Mouse (Mus musculus): ENCODE results near the gene Ptov1. TPM values are rescaled to one million over a fixed set of nuclear protein-coding genes. Genes with fewer than 3 reads are reported as not detected.

The Ptov1 gene
- total and polyA plus RNA-seq, 3 experiments, result 227 to 492 (median 227) TPM

- no peak for DNase-seq
These were observed 54.5 kb downstream of the Ptov1 start for GRCm38 (mm10) chr7:44814952-44815553.

GRCm38 (mm10) chr7:44814423-44814822, 55.2 kb downstream of the Ptov1 start:
- DNase-seq, result no peak

GRCm38 (mm10) chr7:44813985-44814384, 55.6 kb downstream of the Ptov1 start:
- DNase-seq, result no peak

Small RNA genes within 50 kb of the gene (microRNA-seq; reads per million reads assigned to microRNA genes)
- gene Mir707, result 0 reads per million in 2 experiments

Other genes starting within 250 kb of the Ptov1 start
- 1 to 10 TPM; 3.2 to 5.6 TPM for gene Myh14, start 198.9 kb downstream of the Ptov1 start, total RNA-seq (2021)
- gene Myh14, start 198.9 kb downstream of the Ptov1 start, polyA plus RNA-seq (2012; rRNA removed), result 1.2 and 1.7 TPM in 2 replicates
- not detected for gene Izumo2, start 161.0 kb downstream of the Ptov1 start, total RNA-seq (2021)
- gene Izumo2, start 161.0 kb downstream of the Ptov1 start, polyA plus RNA-seq (2012; rRNA removed), result not detected in 2 replicates
- 10 to 100 TPM; 49.2 to 61.1 TPM for gene Vrk3, start 121.4 kb downstream of the Ptov1 start, total RNA-seq (2021)
- gene Vrk3, start 121.4 kb downstream of the Ptov1 start, polyA plus RNA-seq (2012; rRNA removed), result 44.1 and 48.4 TPM in 2 replicates
- under 1 TPM; 0.41 to 0.43 TPM for gene Zfp473, start 118.7 kb downstream of the Ptov1 start, total RNA-seq (2021)
- 0.01 and 0.07 TPM in 2 replicates for gene Zfp473, start 118.7 kb downstream of the Ptov1 start, polyA plus RNA-seq (2012; rRNA removed)
- 10 to 100 TPM; 33.2 to 54.7 TPM for gene Nup62, start 53.7 kb downstream of the Ptov1 start, total RNA-seq (2021)
- 83.6 and 92.2 TPM in 2 replicates for gene Nup62, start 53.7 kb downstream of the Ptov1 start, polyA plus RNA-seq (2012; rRNA removed)
- 1 to 10 TPM; 1.6 to 1.8 TPM for gene Il4i1, start 53.4 kb downstream of the Ptov1 start, total RNA-seq (2021)
- 2.6 and 3.0 TPM in 2 replicates for gene Il4i1, start 53.4 kb downstream of the Ptov1 start, polyA plus RNA-seq (2012; rRNA removed)
- gene Atf5, start 53.1 kb downstream of the Ptov1 start, total RNA-seq (2021), result 100 to 1,000 TPM; 136 to 166 TPM
- 494 and 666 TPM in 2 replicates for gene Atf5, start 53.1 kb downstream of the Ptov1 start, polyA plus RNA-seq (2012; rRNA removed)
- 100 to 1,000 TPM; 117 TPM for gene Akt1s1, start 20.8 kb downstream of the Ptov1 start, total RNA-seq (2021)
- 650 and 890 TPM in 2 replicates for gene Akt1s1, start 20.8 kb downstream of the Ptov1 start, polyA plus RNA-seq (2012; rRNA removed)
- 10 to 100 TPM; 51.0 to 72.6 TPM for gene Tbc1d17, start 20.7 kb downstream of the Ptov1 start, total RNA-seq (2021)
- gene Tbc1d17, start 20.7 kb downstream of the Ptov1 start, polyA plus RNA-seq (2012; rRNA removed), result 180 and 223 TPM in 2 replicates
- gene Pnkp, start 12.6 kb downstream of the Ptov1 start, total RNA-seq (2021), result 10 to 100 TPM; 36.3 to 42.8 TPM
- 79.5 and 90.0 TPM in 2 replicates for gene Pnkp, start 12.6 kb downstream of the Ptov1 start, polyA plus RNA-seq (2012; rRNA removed)
- 100 to 1,000 TPM in 1 of 2 experiments, 10 to 100 TPM in 1; 80.8 to 105 TPM for gene Med25, start 22.9 kb upstream of the Ptov1 start, total RNA-seq (2021)
- gene Med25, start 22.9 kb upstream of the Ptov1 start, polyA plus RNA-seq (2012; rRNA removed), result 635 and 723 TPM in 2 replicates
- 10 to 100 TPM; 24.2 to 28.0 TPM for gene Fuz, start 26.3 kb upstream of the Ptov1 start, total RNA-seq (2021)
- 203 and 213 TPM in 2 replicates for gene Fuz, start 26.3 kb upstream of the Ptov1 start, polyA plus RNA-seq (2012; rRNA removed)
- gene Ap2a1, start 59.7 kb upstream of the Ptov1 start, total RNA-seq (2021), result 100 to 1,000 TPM in 1 of 2 experiments, 10 to 100 TPM in 1; 86.3 to 105 TPM
- 119 and 121 TPM in 2 replicates for gene Ap2a1, start 59.7 kb upstream of the Ptov1 start, polyA plus RNA-seq (2012; rRNA removed)
- not detected for gene Tsks, start 73.4 kb upstream of the Ptov1 start, total RNA-seq (2021)
- gene Tsks, start 73.4 kb upstream of the Ptov1 start, polyA plus RNA-seq (2012; rRNA removed), result 0.13 and 0.31 TPM in 2 replicates
- gene Cpt1c, start 105.1 kb upstream of the Ptov1 start, total RNA-seq (2021), result 10 to 100 TPM in 1 of 2 experiments, 1 to 10 TPM in 1; 7.3 to 13.5 TPM
- 29.6 and 37.5 TPM in 2 replicates for gene Cpt1c, start 105.1 kb upstream of the Ptov1 start, polyA plus RNA-seq (2012; rRNA removed)
- gene Prmt1, start 116.8 kb upstream of the Ptov1 start, total RNA-seq (2021), result 100 to 1,000 TPM; 166 to 234 TPM
- 101 and 122 TPM in 2 replicates for gene Prmt1, start 116.8 kb upstream of the Ptov1 start, polyA plus RNA-seq (2012; rRNA removed)
- 100 to 1,000 TPM; 105 to 130 TPM for gene Irf3, start 127.9 kb upstream of the Ptov1 start, total RNA-seq (2021)
- gene Irf3, start 127.9 kb upstream of the Ptov1 start, polyA plus RNA-seq (2012; rRNA removed), result 93.3 and 98.1 TPM in 2 replicates
- 10 to 100 TPM; 20.1 to 20.3 TPM for gene Bcl2l12, start 128.9 kb upstream of the Ptov1 start, total RNA-seq (2021)
- 40.4 and 50.3 TPM in 2 replicates for gene Bcl2l12, start 128.9 kb upstream of the Ptov1 start, polyA plus RNA-seq (2012; rRNA removed)
- 10 to 100 TPM; 72.0 to 83.7 TPM for gene Scaf1, start 146.6 kb upstream of the Ptov1 start, total RNA-seq (2021)
- 117 and 121 TPM in 2 replicates for gene Scaf1, start 146.6 kb upstream of the Ptov1 start, polyA plus RNA-seq (2012; rRNA removed)
- gene Rras, start 148.2 kb upstream of the Ptov1 start, total RNA-seq (2021), result 100 to 1,000 TPM in 1 of 2 experiments, 10 to 100 TPM in 1; 93.7 to 118 TPM
- 161 and 176 TPM in 2 replicates for gene Rras, start 148.2 kb upstream of the Ptov1 start, polyA plus RNA-seq (2012; rRNA removed)
- 10 to 100 TPM; 40.2 to 49.7 TPM for gene Prr12, start 183.1 kb upstream of the Ptov1 start, total RNA-seq (2021)
- gene Prr12, start 183.1 kb upstream of the Ptov1 start, polyA plus RNA-seq (2012; rRNA removed), result 17.7 and 21.3 TPM in 2 replicates
- gene Nosip, start 192.6 kb upstream of the Ptov1 start, total RNA-seq (2021), result 10 to 100 TPM; 40.2 to 58.1 TPM
- 89.9 and 97.9 TPM in 2 replicates for gene Nosip, start 192.6 kb upstream of the Ptov1 start, polyA plus RNA-seq (2012; rRNA removed)
- gene Prrg2, start 192.9 kb upstream of the Ptov1 start, total RNA-seq (2021), result 10 to 100 TPM; 20.9 to 21.9 TPM
- 70.3 and 85.2 TPM in 2 replicates for gene Prrg2, start 192.9 kb upstream of the Ptov1 start, polyA plus RNA-seq (2012; rRNA removed)
- gene Rcn3, start 222.4 kb upstream of the Ptov1 start, total RNA-seq (2021), result 10 to 100 TPM; 26.5 to 50.3 TPM
- gene Rcn3, start 222.4 kb upstream of the Ptov1 start, polyA plus RNA-seq (2012; rRNA removed), result 93.3 and 104 TPM in 2 replicates
- 100 to 1,000 TPM in 1 of 2 experiments, 10 to 100 TPM in 1; 84.8 to 154 TPM for gene Fcgrt, start 234.1 kb upstream of the Ptov1 start, total RNA-seq (2021)
- gene Fcgrt, start 234.1 kb upstream of the Ptov1 start, polyA plus RNA-seq (2012; rRNA removed), result 186 and 187 TPM in 2 replicates

Measured in adrenal gland, adult 2 months (tissue).